Mouse (Mus musculus) hindbrain, embryonic 14.5 days (tissue): Measurements from ENCODE around the gene Ccdc63. TPM values are rescaled to one million over a fixed set of nuclear protein-coding genes. Genes with fewer than 3 reads are reported as not detected.

Experiments
- ATAC-seq: fragments of 200-750 bp; cut with Nextera tagmentation; 2 replicates; pipeline ENCODE4 v1.8.0; 2017; ENCODE audit warnings: moderate number of reproducible peaks, mild to moderate bottlenecking, moderate TSS enrichment, moderate library complexity; ENCODE audit not compliant: low FRiP score
- DNase-seq: peaks from one replicate; pipeline ENCODE4 v3.0.0-alpha.2; 2015; ENCODE audit warnings: low spot score
- H3K27ac ChIP-seq: fragments of 300-500 bp; sonication (generic); 2 replicates; pipeline ENCODE4 v1.5.1; 2014; ENCODE audit warnings: mild to moderate bottlenecking, moderate library complexity
- H3K27me3 ChIP-seq: fragments of 300-500 bp; sonication (generic); 2 replicates; pipeline ENCODE4 v1.6.1; 2014; ENCODE audit warnings: mild to moderate bottlenecking, low read length, mixed read lengths; ENCODE audit not compliant: control insufficient read depth, insufficient read depth
- H3K36me3 ChIP-seq: fragments of 300-500 bp; sonication (generic); replicated peaks from 2 replicates; pipeline ENCODE4 v1.6.1; 2014; ENCODE audit not compliant: control insufficient read depth, insufficient read depth
- H3K4me1 ChIP-seq: fragments of 300-500 bp; sonication (generic); replicated peaks from 2 replicates; pipeline ENCODE4 v1.6.1; 2014; ENCODE audit warnings: antibody characterized with exemption, low read length, mixed read lengths; ENCODE audit not compliant: control insufficient read depth, insufficient read depth
- H3K4me2 ChIP-seq: fragments of 300-500 bp; sonication (generic); replicated peaks from 2 replicates; pipeline ENCODE4 v1.6.1; 2014; ENCODE audit warnings: mild to moderate bottlenecking, moderate library complexity
- H3K4me3 ChIP-seq: fragments of 300-500 bp; sonication (generic); replicated peaks from 2 replicates; pipeline ENCODE4 v1.5.1; 2014; ENCODE audit warnings: mild to moderate bottlenecking, low read length
- H3K9ac ChIP-seq: fragments of 300-500 bp; sonication (generic); 2 replicates; pipeline ENCODE4 v1.6.1; 2014
- H3K9me3 ChIP-seq: fragments of 300-500 bp; sonication (generic); 2 replicates; pipeline ENCODE4 v1.6.1; 2016; ENCODE audit warnings: low read length; ENCODE audit not compliant: control insufficient read depth
- WGBS: fragments of 180-500 bp; shearing (Covaris S2); extraction: QIAGEN DNeasy Blood & Tissue Kit; methylation state at CpG from one replicate; pipeline ENCODE4 v1.1.7; 2014; 5-methylcytosine and 5-hydroxymethylcytosine counted together
- polyA plus RNA-seq: library from polyadenylated mRNA; unstranded; fragments of >200 nt; fragmentation: Nextera tagmentation; extraction: Ambion mirVana; gene quantifications from 2 replicates; pipeline ENCODE4 v1.2.1, GENCODE M21; 2014

Ccdc63 gene
- polyA plus RNA-seq, 1 experiment from 2014 or later, result 0.23 TPM

DNA sequence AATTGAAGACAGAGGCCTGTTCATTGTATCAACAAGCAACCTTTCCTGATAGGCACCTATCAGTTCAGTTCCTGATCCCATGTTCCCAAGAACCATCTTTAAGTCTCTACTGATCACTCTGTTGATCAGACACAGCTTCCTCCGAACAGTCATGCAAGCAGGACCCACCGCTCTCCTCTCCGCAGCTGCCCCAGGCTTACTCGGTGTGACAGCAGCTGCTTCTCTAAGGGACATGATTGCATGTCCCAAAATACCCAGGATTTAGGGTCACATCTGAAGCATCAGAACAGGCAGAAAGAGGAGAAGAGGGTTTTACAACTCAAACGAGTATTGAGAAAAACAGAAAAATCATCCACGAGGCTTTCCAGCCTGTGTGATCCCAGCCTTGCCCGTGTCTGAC, 55.3 kb downstream of the Ccdc63 start:
- H3K4me3 ChIP-seq, result no peak overlapping the region
- H3K36me3 ChIP-seq, result no peaks in the 10 kb centered on the region
- no peak overlapping the region for H3K9ac ChIP-seq
- ATAC-seq (no peak), DNase-seq (no peak)
- H3K4me2 ChIP-seq, result no peak overlapping the region
- no peaks in the 10 kb centered on the region for H3K9me3 ChIP-seq
- WGBS, result 78% methylated on average over 7 of the region's 7 CpGs
- H3K27ac ChIP-seq, result no peak overlapping the region
- no peaks in the 10 kb centered on the region for H3K27me3 ChIP-seq
- no peaks in the 10 kb centered on the region for H3K4me1 ChIP-seq

DNA sequence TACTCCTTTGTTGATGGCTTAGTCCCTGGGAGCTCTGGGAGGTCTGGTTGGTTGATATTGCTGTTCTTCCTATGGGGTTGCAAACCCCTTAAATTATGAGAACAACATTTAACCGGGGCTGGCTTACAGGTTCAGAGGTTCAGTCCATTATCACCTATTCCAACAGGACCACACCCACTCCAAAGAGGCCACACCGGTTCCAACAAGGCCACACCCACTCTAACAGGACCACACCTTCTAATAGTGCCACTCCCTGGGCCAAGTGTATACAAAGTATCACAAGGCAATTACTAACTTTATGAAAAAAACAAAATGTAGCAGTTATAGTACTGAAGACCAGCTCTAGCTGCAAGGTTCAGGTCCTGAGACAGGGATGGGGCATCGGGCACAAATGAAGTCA, 56.2 kb downstream of the Ccdc63 start:
- H3K36me3 ChIP-seq, result no peaks in the 10 kb centered on the region
- H3K9me3 ChIP-seq, result no peaks in the 10 kb centered on the region
- ATAC-seq (no peak), DNase-seq (no peak)
- no peak overlapping the region for H3K4me3 ChIP-seq
- no peaks in the 10 kb centered on the region for H3K27me3 ChIP-seq
- H3K4me2 ChIP-seq, result no peak overlapping the region
- H3K4me1 ChIP-seq, result no peaks in the 10 kb centered on the region
- WGBS, result 75% methylated on average over 3 of the region's 3 CpGs
- H3K9ac ChIP-seq, result no peak overlapping the region
- H3K27ac ChIP-seq, result no peak overlapping the region

DNA sequence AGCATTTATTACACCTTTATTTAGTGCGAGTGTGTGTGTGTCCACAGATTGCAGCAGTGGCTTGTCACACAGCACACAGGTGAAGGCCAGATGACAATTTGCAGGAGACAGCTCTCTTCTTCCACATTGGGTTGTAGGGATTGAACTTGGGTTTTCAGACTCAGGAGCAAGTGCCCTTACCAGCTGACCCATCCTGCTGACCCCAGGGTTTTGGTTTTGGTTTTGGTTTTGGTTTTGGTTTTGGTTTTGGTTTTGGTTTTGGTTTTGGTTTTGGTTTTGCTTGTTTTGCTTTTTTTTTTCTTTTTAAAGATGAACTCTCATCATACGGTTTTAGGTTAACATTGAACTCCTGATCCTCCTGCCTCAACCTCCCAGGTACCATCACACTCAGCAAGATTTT, 57.3 kb downstream of the Ccdc63 start:
- Histone ChIP-seq H3K36me3 (no peaks in the 10 kb centered on the region), H3K4me3 (no peak overlapping the region), H3K27me3 (no peaks in the 10 kb centered on the region), H3K4me2 (no peak overlapping the region), H3K9ac (no peak overlapping the region), H3K27ac (no peak overlapping the region), H3K9me3 (no peaks in the 10 kb centered on the region), H3K4me1 (no peaks in the 10 kb centered on the region)
- 95% methylated on average over 2 of the region's 2 CpGs for WGBS
- ATAC-seq (no peak), DNase-seq (no peak)

DNA sequence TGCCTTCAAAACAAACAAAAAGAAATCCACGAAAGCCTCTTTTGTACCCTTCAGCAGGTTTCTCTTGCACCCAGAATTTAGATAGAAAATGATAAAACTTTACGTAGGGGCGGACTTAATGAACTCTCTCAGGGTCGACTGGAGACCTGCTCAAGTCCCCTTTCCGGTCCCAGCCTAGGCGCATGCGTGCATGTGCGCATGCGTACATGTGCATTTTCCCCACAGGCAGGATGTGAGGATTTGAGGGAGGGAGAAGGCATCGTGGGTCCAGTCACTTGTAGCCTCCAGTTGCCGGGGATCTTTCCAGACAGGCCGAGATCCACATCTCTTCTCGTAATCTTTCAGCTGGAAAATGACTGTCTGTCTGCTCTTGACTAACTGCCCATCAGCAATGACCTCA, 59.2 kb downstream of the Ccdc63 start:
- 88% methylated on average over 13 of the region's 13 CpGs for WGBS

DNA sequence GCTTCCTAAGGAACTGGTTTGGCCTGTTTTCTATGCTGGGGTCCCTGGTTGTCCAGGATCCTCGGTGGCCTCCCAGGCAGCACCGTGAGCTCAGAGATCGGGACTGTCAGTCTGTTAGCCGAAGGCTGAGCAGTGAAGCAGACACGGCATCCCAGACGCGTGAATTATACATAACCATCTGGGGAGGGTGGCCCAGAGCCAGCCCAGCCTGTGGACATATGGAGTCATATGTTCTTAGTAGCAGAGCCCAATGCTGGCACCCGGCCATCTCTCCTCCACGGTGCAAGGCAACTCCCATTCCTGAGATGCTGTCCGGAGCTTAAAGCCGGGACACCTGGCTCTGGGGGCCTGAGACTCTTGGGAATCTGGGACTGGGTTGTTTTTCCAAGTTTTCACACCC, 59.7 kb downstream of the Ccdc63 start:
- no peaks in the 10 kb centered on the region for H3K4me1 ChIP-seq
- no peak overlapping the region for H3K4me3 ChIP-seq
- WGBS, result 42% methylated on average over 11 of the region's 11 CpGs
- no peak overlapping the region for H3K4me2 ChIP-seq
- ATAC-seq, result peak; percentile 68; the same call in 1 of the 2 replicates
- peak; percentile 74 for DNase-seq
- H3K9ac ChIP-seq, result no peak overlapping the region
- H3K27ac ChIP-seq, result peak overlapping the region; percentile 6
- no peaks in the 10 kb centered on the region for H3K36me3 ChIP-seq
- no peaks in the 10 kb centered on the region for H3K9me3 ChIP-seq
- H3K27me3 ChIP-seq, result no peaks in the 10 kb centered on the region

More for the DNA sequence above, 59.2 kb downstream of the Ccdc63 start:
- no peaks in the 10 kb centered on the region for H3K27me3 ChIP-seq
- no peak overlapping the region for H3K9ac ChIP-seq
- H3K4me3 ChIP-seq, result no peak overlapping the region
- no peak for ATAC-seq
- no peaks in the 10 kb centered on the region for H3K36me3 ChIP-seq
- no peak for DNase-seq
- no peak overlapping the region for H3K4me2 ChIP-seq
- no peaks in the 10 kb centered on the region for H3K4me1 ChIP-seq
- H3K27ac ChIP-seq, result no peak overlapping the region
- no peaks in the 10 kb centered on the region for H3K9me3 ChIP-seq

DNA sequence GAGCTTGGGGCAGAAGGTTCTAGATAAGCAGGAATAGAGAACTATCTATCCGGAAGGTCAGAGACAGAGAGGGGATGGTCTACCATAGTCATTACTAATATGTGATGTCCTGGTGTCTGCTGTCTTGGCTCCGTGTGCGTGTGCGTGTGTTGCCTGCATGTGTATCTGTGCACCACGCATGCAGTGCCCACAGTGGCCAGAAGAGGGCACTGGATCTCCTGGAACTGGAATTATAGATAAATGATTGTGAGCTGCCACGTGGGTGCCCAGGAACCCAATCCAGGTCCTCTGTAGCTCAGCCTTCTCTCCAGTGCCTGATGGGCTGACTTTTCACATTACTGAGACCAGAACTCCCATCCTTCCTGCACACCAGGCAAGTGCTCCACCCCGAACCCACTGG, 60.8 kb downstream of the Ccdc63 start:
- no peak for DNase-seq
- ATAC-seq, result no peak
- Histone ChIP-seq H3K4me1 (no peaks in the 10 kb centered on the region), H3K9ac (no peak overlapping the region), H3K27ac (no peak overlapping the region), H3K36me3 (no peaks in the 10 kb centered on the region), H3K9me3 (no peaks in the 10 kb centered on the region), H3K27me3 (no peaks in the 10 kb centered on the region), H3K4me3 (no peak overlapping the region), H3K4me2 (no peak overlapping the region)
- 81% methylated on average over 7 of the region's 7 CpGs for WGBS

DNA sequence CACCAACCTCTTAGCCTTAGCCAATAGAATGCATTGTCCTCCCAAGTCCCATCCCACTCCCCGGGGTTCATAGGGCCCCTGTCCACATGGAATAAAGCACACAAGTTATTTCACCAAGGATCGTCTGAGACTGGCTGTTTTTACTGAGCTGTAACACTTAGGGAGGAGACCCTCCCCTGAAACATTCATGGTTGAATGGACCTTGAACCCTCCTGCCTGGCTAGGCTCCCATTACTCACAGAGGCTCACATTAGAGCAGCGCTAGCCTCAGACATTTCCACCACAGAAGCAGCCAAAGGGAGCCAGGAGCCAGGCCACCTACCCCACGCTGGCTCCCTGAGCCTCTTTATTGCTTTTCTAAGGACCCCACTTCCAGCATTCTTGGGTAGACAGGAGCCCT, 63.4 kb downstream of the Ccdc63 start:
- 66% methylated on average over 4 of the region's 4 CpGs for WGBS
- Histone ChIP-seq H3K4me1 (no peaks in the 10 kb centered on the region), H3K36me3 (no peaks in the 10 kb centered on the region), H3K27me3 (no peaks in the 10 kb centered on the region), H3K9ac (no peak overlapping the region), H3K27ac (no peak overlapping the region), H3K4me2 (no peak overlapping the region), H3K4me3 (no peak overlapping the region), H3K9me3 (no peaks in the 10 kb centered on the region)
- ATAC-seq, result no peak
- no peak for DNase-seq

DNA sequence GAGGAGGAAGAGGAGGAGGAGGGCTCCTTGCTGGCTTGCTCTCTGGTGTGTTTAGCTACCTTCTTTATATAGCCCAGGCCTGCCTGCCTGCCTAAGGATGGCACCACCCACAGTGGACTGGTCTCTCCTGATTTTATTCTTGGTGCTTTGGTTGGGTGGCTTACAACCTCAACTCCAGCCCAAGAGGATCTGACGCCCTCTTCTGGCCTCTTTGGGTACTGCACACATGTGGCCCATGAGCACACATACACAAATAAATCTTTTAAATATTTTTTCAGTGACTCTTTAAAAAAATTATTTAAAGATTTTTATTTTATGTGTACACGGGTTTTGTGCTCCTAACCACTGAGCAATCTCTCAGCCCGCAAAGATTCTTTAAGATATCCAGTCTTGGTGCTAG, 64.9 kb downstream of the Ccdc63 start:
- Histone ChIP-seq H3K4me3 (no peak overlapping the region), H3K4me1 (no peaks in the 10 kb centered on the region), H3K4me2 (no peak overlapping the region), H3K36me3 (no peaks in the 10 kb centered on the region), H3K27me3 (no peaks in the 10 kb centered on the region), H3K9me3 (no peaks in the 10 kb centered on the region), H3K9ac (no peak overlapping the region), H3K27ac (no peak overlapping the region)
- 53% methylated on average over 3 of the region's 3 CpGs for WGBS
- ATAC-seq (no peak), DNase-seq (no peak)

DNA sequence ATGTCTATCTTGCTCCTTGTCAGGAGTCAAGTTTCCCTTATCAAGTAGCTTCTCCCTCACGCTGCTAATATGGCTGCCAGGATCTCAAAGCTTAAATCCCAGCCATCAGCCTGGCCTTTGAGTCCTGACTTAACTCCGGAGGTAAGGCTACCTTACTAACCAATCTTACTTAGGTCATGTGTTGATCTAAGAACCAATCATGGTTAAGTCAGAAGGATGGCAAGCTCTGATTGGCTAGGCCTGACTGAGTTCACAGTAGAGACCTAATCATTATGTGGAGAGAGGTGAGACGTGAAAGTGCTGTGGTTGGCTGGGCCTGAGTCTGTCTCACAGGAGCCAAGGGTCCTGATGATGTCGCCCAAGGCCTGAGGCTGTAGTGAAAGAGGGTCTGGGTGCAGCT, 68.6 kb downstream of the Ccdc63 start:
- ATAC-seq (no peak), DNase-seq (no peak)
- WGBS, result 72% methylated on average over 4 of the region's 4 CpGs
- H3K27ac ChIP-seq, result no peak overlapping the region
- H3K36me3 ChIP-seq, result no peaks in the 10 kb centered on the region
- no peak overlapping the region for H3K4me3 ChIP-seq
- no peak overlapping the region for H3K9ac ChIP-seq
- no peak overlapping the region for H3K4me2 ChIP-seq
- no peaks in the 10 kb centered on the region for H3K27me3 ChIP-seq
- H3K4me1 ChIP-seq, result no peaks in the 10 kb centered on the region
- no peaks in the 10 kb centered on the region for H3K9me3 ChIP-seq

DNA sequence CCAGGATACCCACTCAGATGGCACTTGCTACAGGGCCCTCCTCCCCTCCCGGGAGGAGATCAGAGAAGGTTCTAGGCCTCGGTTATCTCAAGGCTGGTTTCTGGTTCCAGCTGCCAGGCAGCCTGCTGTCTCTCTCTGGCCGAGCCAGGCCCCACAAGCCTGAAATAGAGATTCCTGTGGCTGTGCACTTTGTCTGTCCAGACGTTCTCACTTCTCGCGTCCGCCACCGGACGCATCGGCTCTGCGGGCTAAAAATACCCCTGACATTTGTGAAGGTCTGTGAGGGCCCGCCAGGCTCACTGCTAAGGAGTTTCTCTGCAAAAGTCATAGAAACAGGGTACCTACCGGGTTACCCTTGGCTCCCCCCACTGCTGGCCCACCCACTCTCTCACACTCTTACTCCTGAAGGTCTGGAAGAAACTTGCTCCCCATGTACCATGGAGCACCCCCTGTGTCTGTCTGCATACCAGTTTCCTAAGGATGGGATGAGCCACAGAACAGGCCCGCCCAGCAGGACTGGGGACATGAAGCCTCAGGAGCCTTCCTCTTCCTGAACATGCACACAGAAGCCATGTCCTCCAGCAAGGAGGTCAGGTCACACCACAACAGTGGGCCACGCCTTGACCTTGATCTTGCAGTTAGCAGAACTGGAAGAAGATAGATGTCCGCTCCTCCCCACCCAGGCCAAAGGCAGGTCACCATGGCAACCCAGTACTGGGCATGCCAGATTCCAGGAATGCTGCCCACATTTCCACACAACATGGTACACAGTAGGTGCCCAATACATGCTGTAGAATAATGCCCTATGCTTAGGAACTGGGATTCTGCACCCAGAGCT, 69.4 kb downstream of the Ccdc63 start:
- Histone ChIP-seq H3K9me3 (no peaks in the 10 kb centered on the region), H3K4me1 (no peaks in the 10 kb centered on the region), H3K4me2 (no peak overlapping the region), H3K4me3 (no peak overlapping the region), H3K9ac (no peak overlapping the region), H3K27me3 (no peaks in the 10 kb centered on the region), H3K27ac (no peak overlapping the region), H3K36me3 (no peaks in the 10 kb centered on the region)
- 86% methylated on average over 16 of the region's 16 CpGs for WGBS
- DNase-seq, result no peak
- ATAC-seq, result no peak
